Mouse (Mus musculus) hindbrain, embryonic 11.5 days (tissue): Measurements from ENCODE around the gene Atp6v0c. TPM values are rescaled to one million over a fixed set of nuclear protein-coding genes. Genes with fewer than 3 reads are reported as not detected.

Experiments
- ATAC-seq: fragments of 200-750 bp; cut with Nextera tagmentation; 2 replicates; pipeline ENCODE4 v1.8.0; 2017; ENCODE audit warnings: mild to moderate bottlenecking, moderate TSS enrichment, moderate library complexity; ENCODE audit not compliant: low FRiP score
- DNase-seq: peaks from one replicate; pipeline ENCODE4 v3.0.0-alpha.2; 2015; ENCODE audit warnings: low spot score
- H3K27ac ChIP-seq: fragments of 300-500 bp; sonication (generic); 2 replicates; pipeline ENCODE4 v1.5.1; 2014; ENCODE audit warnings: mild to moderate bottlenecking, low read depth, low read length
- H3K27me3 ChIP-seq: fragments of 300-500 bp; sonication (generic); 2 replicates; pipeline ENCODE4 v1.6.1; 2014; ENCODE audit warnings: mild to moderate bottlenecking, low read length, moderate library complexity, mixed read lengths; ENCODE audit not compliant: control insufficient read depth, insufficient read depth
- H3K36me3 ChIP-seq: fragments of 300-500 bp; sonication (generic); 2 replicates; pipeline ENCODE4 v1.6.1; 2014; ENCODE audit warnings: mild to moderate bottlenecking, low read length, moderate library complexity, mixed read lengths; ENCODE audit not compliant: control insufficient read depth, insufficient read depth
- H3K4me1 ChIP-seq: fragments of 300-500 bp; sonication (generic); replicated peaks from 2 replicates; pipeline ENCODE4 v1.6.1; 2014; ENCODE audit warnings: low read length, mixed read lengths; ENCODE audit not compliant: control insufficient read depth, insufficient read depth
- H3K4me2 ChIP-seq: fragments of 300-500 bp; sonication (generic); replicated peaks from 2 replicates; pipeline ENCODE4 v1.6.1; 2014; ENCODE audit warnings: mild to moderate bottlenecking, low read depth, low read length
- H3K4me3 ChIP-seq: fragments of 300-500 bp; sonication (generic); 2 replicates; pipeline ENCODE4 v1.5.1; 2014; ENCODE audit warnings: low read depth, low read length
- H3K9ac ChIP-seq: fragments of 300-500 bp; sonication (generic); 2 replicates; pipeline ENCODE4 v1.6.1; 2014; ENCODE audit warnings: low read depth, low read length
- H3K9me3 ChIP-seq: fragments of 300-500 bp; sonication (generic); 2 replicates; pipeline ENCODE4 v1.6.1; 2016; ENCODE audit warnings: low read length; ENCODE audit not compliant: control insufficient read depth
- WGBS: fragments of 180-500 bp; shearing (Covaris S2); extraction: QIAGEN DNeasy Blood & Tissue Kit; methylation state at CpG from one replicate; pipeline ENCODE4 v1.1.7; 2014; 5-methylcytosine and 5-hydroxymethylcytosine counted together
- polyA plus RNA-seq: library from polyadenylated mRNA; unstranded; fragments of >200 nt; fragmentation: Nextera tagmentation; extraction: Ambion mirVana; gene quantifications from 2 replicates; pipeline ENCODE4 v1.2.1, GENCODE M21; 2014

Atp6v0c gene
- polyA plus RNA-seq, 1 experiment from 2014 or later = 499 TPM

DNA sequence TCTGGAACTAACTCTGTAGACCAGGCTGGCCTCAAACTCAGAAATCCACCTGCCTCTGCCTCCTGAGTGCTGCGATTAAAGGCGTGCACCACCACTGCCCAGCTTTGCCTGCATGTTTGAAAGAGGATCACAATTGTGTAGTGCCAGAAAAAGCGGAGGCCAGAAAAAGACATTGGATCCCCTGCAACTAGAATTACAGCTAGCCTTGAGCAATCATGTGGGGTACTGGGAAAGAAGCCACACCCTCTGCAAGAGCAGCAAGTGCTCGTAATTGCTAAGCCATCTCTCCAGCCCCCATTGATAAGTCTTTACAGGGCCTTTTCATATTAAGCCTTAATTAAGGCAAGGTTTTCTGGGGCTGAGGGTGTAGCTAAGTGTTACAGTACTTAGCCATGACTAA, 22.0 kb upstream of the Atp6v0c start:
- Histone ChIP-seq H3K36me3 (no peaks in the 10 kb centered on the region), H3K4me3 (no peak overlapping the region), H3K9me3 (no peaks in the 10 kb centered on the region), H3K27me3 (no peaks in the 10 kb centered on the region), H3K27ac (no peak overlapping the region), H3K4me2 (no peak overlapping the region), H3K9ac (no peak overlapping the region), H3K4me1 (no peaks in the 10 kb centered on the region)
- no peak for ATAC-seq
- 87% methylated on average over 4 of the region's 4 CpGs for WGBS
- DNase-seq = no peak

DNA sequence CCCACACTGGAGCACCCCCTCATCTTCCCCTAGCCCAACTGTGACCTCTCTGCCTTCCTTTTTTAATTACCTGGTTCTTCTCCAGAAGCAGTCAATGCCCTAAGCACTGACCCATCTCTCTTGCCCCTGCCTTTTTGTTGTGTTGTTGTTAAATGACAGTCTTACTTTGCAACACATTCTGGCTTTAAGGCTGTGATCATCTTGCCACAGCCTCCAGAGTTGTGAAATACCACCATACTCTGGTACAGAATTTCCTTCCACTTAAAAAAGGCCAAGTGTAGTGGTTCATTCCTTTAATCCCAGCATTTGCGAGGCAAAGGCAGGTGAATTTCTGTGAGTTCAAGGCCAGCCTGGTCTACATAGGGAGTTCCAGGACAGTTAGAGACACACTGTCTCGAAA, 21.4 kb upstream of the Atp6v0c start:
- Histone ChIP-seq H3K36me3 (no peaks in the 10 kb centered on the region), H3K4me2 (no peak overlapping the region), H3K4me1 (no peaks in the 10 kb centered on the region), H3K27me3 (no peaks in the 10 kb centered on the region), H3K4me3 (no peak overlapping the region), H3K27ac (no peak overlapping the region), H3K9ac (no peak overlapping the region), H3K9me3 (no peaks in the 10 kb centered on the region)
- WGBS = 99% methylated on average over 2 of the region's 2 CpGs
- ATAC-seq (no peak), DNase-seq (no peak)

DNA sequence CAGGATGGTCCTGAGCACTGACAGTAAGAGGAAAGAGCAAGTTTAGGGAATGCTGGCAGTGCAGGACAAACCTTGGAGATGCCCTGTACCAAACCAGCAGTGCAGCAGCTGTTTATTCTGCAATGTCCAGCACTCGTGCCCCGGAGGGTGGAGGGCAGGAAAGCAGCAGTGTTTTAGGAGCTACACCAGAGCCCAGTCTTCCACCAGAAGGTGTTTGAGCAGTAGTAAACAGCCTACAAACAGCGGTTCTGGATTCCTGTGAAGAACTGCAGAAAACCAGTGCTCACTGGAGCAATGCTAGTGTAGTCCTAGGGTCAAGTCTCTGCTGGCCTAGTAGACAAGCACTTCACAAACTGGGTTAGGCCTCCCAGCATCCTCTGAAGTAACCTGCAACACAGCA, 4.8 kb upstream of the Atp6v0c start:
- H3K4me1 ChIP-seq = no peaks in the 10 kb centered on the region
- no peaks in the 10 kb centered on the region for H3K9me3 ChIP-seq
- H3K36me3 ChIP-seq = no peaks in the 10 kb centered on the region
- ATAC-seq (no peak), DNase-seq (no peak)
- WGBS = 83% methylated on average over 3 of the region's 3 CpGs
- no peak overlapping the region for H3K4me2 ChIP-seq
- no peaks in the 10 kb centered on the region for H3K27me3 ChIP-seq
- no peak overlapping the region for H3K4me3 ChIP-seq
- H3K9ac ChIP-seq = no peak overlapping the region
- no peak overlapping the region for H3K27ac ChIP-seq

DNA sequence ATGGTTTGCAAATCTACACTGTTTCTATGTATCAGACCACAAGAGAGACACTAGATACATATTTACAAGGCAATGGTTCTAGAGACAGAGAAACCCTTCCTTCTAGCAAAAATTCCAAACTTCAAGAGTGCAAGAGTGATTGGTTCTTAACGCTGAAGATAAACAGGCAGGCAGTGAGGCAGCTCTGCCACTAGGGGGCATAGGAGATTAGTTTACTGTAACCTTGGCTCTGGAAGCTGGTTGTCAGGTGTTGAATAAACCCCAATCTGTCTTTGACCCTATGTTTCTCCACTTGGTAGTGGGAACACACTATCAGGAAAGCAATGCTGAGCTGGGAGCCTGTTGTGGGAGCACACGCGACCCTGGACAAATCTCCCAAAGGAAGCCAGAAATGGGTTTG, 3.9 kb upstream of the Atp6v0c start:
- Histone ChIP-seq H3K9me3 (no peaks in the 10 kb centered on the region), H3K27me3 (no peaks in the 10 kb centered on the region), H3K9ac (no peak overlapping the region), H3K36me3 (no peaks in the 10 kb centered on the region), H3K4me1 (no peaks in the 10 kb centered on the region), H3K27ac (no peak overlapping the region), H3K4me2 (no peak overlapping the region), H3K4me3 (no peak overlapping the region)
- 5% methylated on average over 3 of the region's 3 CpGs for WGBS
- ATAC-seq (no peak), DNase-seq (peak; percentile 83)

DNA sequence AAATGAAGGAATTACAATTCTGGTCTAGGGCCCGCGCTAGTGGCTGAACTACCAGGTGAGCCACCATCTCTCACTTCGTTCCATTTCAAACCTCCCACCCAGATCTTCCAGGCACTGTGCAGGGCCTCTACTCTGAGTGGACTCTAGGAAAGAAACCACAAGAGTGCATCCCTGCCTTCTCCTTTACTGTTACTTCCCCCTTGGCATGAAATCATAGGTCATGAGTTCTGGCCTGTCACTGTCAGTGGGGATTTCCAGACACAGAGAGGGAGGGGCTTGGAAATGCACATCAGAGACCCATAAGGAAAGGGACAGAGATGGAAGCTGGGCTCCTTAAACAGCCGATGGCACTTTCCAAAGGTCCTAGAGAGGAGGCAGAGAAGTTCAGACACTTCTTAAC, 2.2 kb upstream of the Atp6v0c start:
- no peak overlapping the region for H3K27ac ChIP-seq
- no peak overlapping the region for H3K9ac ChIP-seq
- no peaks in the 10 kb centered on the region for H3K36me3 ChIP-seq
- H3K4me1 ChIP-seq = peaks cover 7% of the 10 kb centered on the region; the same call in 1 of the 2 replicates
- no peaks in the 10 kb centered on the region for H3K27me3 ChIP-seq
- H3K4me2 ChIP-seq = no peak overlapping the region
- H3K4me3 ChIP-seq = no peak overlapping the region
- WGBS = 85% methylated on average over 4 of the region's 4 CpGs
- H3K9me3 ChIP-seq = no peaks in the 10 kb centered on the region
- no peak for ATAC-seq
- no peak for DNase-seq

DNA sequence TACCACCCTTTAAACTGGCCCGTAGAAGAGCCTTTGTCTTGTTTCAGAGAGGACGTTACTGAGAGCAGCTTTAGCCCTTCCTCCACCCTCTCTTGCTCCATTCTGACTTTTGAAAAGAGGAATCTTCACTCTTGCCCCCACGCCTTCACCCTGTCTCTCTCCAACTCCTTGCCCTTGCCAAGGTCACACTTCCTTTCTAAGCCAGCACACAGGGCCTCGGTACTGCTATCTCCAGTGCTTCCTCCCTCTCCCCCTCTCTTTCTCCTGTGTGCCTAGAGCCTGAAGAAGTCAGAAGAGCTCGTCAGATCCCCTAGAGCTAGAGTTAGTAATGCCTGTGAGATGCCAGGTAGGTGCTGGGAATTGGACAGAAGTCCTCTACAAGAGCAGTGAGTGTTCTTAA, 1.2 kb upstream of the Atp6v0c start:
- Histone ChIP-seq H3K36me3 (no peaks in the 10 kb centered on the region), H3K4me3 (no peak overlapping the region), H3K27ac (no peak overlapping the region), H3K9ac (no peak overlapping the region), H3K4me1 (peaks cover 7% of the 10 kb centered on the region; the same call in 1 of the 2 replicates), H3K4me2 (no peak overlapping the region), H3K27me3 (no peaks in the 10 kb centered on the region), H3K9me3 (no peaks in the 10 kb centered on the region)
- no peak for DNase-seq
- WGBS = 80% methylated on average over 5 of the region's 5 CpGs
- no peak for ATAC-seq

DNA sequence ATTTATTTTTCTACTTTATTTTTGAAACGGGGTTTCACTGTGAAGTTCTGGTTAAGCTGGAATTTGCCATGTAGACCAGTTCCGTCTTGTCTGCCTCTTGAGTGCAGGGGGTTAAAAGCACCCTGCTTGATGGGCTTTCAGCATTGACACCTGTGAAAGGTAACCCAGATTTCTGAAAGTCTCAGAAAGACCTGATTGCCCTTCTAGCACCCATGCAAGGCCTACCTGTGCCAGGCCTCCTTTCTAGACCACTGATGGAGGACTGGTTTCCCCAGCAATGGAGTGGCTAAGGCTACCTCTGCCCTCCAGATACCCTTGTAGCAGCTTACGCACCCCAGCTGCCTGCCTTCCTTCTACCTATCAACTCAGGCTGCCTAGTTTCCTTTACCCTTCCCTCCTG, 623 bp upstream of the Atp6v0c start:
- no peaks in the 10 kb centered on the region for H3K36me3 ChIP-seq
- DNase-seq (no peak), ATAC-seq (no peak)
- 72% methylated on average over 3 of the region's 3 CpGs for WGBS
- H3K4me2 ChIP-seq = peak overlapping the region; percentile 50
- H3K9ac ChIP-seq = 0 out of 2 replicates have a peak overlapping the region, but pooled peaks have one; percentile 8
- peak overlapping the region; percentile 87 for H3K4me3 ChIP-seq
- no peak overlapping the region for H3K27ac ChIP-seq
- no peaks in the 10 kb centered on the region for H3K9me3 ChIP-seq
- H3K4me1 ChIP-seq = peaks cover 7% of the 10 kb centered on the region; the same call in 1 of the 2 replicates
- H3K27me3 ChIP-seq = no peaks in the 10 kb centered on the region

DNA sequence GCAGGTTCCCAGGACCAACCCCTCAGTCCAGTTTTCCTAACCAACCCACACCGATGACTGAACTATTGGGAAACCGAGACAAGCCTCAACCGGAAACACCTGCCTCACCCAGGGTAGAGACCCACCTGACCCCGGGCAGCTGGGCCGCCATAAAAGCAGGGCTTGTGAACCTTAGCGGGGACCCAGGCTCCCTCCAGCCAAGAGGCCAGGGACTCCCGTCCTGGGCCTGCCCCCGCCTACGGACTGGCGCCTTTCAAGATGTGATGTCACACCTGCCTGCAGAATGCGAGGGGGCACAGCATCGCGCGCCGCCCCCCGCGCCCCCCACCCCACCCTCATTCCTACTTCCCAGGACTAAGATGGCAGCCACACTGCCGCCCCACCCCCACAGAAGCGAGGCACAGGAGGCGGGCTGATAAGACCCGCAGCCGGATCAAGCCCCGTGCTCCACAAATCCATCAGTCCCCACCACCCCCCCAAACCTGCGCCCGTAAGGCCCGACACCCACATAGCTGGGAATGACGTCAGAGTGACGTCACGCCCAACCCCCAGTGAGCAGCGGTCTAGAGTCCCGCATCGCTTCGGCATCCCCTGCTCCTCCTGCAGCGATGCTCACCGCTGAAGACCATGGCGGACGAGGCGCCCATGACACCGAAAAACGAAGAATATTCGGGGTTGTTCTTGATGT, 768 bp downstream of the Atp6v0c start:
- peak; percentile 71 for ATAC-seq
- peak overlapping the region; percentile 94 for H3K27ac ChIP-seq
- H3K9ac ChIP-seq = peak overlapping the region; percentile 88
- H3K4me3 ChIP-seq = peak overlapping the region; percentile 87
- peaks cover 7% of the 10 kb centered on the region; the same call in 1 of the 2 replicates for H3K4me1 ChIP-seq
- whole genome bisulfite sequencing = under 1% methylated on average over 40 of the region's 41 CpGs
- no peaks in the 10 kb centered on the region for H3K27me3 ChIP-seq
- H3K36me3 ChIP-seq = no peaks in the 10 kb centered on the region
- DNase-seq = peak; percentile 82
- H3K4me2 ChIP-seq = peak overlapping the region; percentile 56
- no peaks in the 10 kb centered on the region for H3K9me3 ChIP-seq

DNA sequence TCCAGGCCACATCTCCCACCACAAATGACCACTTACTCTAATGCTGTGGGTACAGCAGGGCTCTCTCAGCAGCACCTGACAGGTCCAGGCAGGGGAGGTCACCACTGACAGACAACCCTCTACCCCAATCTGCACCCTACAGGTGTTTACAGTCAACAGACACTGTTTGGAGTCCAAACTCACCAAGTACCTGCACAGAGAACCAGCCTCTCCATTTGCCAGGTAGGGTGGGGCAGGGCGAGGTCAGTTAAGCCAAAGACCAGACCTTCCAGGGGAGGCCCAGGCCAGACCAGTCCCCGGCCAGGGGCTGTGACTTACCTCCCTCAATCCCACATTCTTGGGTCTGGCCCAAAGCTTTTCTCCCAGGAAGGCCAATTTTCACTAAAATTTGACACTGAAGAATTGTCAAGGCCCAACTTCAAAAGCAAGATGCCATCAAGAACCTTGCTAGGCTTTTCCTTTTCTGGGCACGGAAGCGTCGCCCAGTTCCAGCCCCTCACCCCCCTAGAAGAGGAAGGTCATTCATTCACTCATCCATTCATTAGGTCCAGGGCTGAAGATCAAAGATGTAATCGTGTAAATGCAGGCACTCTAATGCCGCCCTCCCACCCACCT, 1.5 kb downstream of the Atp6v0c start:
- Histone ChIP-seq H3K9ac (peak overlapping the region; percentile 88), H3K9me3 (no peaks in the 10 kb centered on the region), H3K4me3 (peak overlapping the region; percentile 87), H3K27me3 (no peaks in the 10 kb centered on the region), H3K4me1 (peaks cover 8% of the 10 kb centered on the region), H3K4me2 (peak overlapping the region; percentile 56), H3K27ac (no peak overlapping the region), H3K36me3 (no peaks in the 10 kb centered on the region)
- DNase-seq (no peak), ATAC-seq (no peak)
- 57% methylated on average over 7 of the region's 7 CpGs for WGBS
